In genomic region chr2:3731316-3732015, GRCm38 (mm10) we compare ENCODE assay signal across 11 mouse cellular contexts.
DNase-seq lines count a peak whose midpoint lies in the region; ATAC-seq and TF ChIP-seq lines count a peak whose summit lies in the region.
"Had no signal": no experiment of that assay in that cellular context is flagged by ENCODE, and none has a peak within 500 bp of the region (broad histone marks: within the 10 kb centered on the region; RNA-seq: fewer than 3 reads in every experiment).

No protein-coding gene starts in this region.

- ATAC-seq in hindbrain, embryonic 16.5 days, result peak; percentile 71; the same call in 1 of the 2 replicates
- no peak for ATAC-seq in hindbrain, embryonic 12.5 days (ENCODE audit: low FRiP score)
- ATAC-seq in liver, embryonic 12.5 days, result no peak

- DNase-seq in thymus, adult 2 months, result peak; percentile 40
- DNase-seq in thymus, postnatal 25 days, result no peak
- peak; percentile 45 for DNase-seq in thymus, postnatal 4 days
- DNase-seq in testis, postnatal 14 days (ENCODE audit: low spot score), result no peak
- DNase-seq in embryo, embryonic 9.5 days (ENCODE audit: extremely low spot score), result no peak
- DNase-seq: adrenal gland, postnatal 25 days had no signal

- TF ChIP-seq CTCF in thymus, adult 2 months (IDR thresholded peaks at IDR 0.05; ENCODE audit: borderline replicate concordance, control insufficient read depth, extremely low read depth, insufficient read depth, low read length, poor library complexity), result no peak

- no peak overlapping the region for H3K4me2 ChIP-seq in hindbrain, embryonic 16.5 days (ENCODE audit: low read length)
- no peak overlapping the region for H3K4me2 ChIP-seq in hindbrain, embryonic 12.5 days (replicated peaks)
- H3K4me2 ChIP-seq in liver, embryonic 12.5 days, result peak overlapping the region; percentile 50
- H3K4me2 ChIP-seq: embryonic facial prominence, embryonic 15.5 days had no signal

- no peaks in the 10 kb centered on the region for H3K27me3 ChIP-seq in hindbrain, embryonic 16.5 days (replicated peaks; ENCODE audit: control insufficient read depth, insufficient read depth, low read length)
- no peaks in the 10 kb centered on the region for H3K27me3 ChIP-seq in hindbrain, embryonic 12.5 days
- no peaks in the 10 kb centered on the region for H3K27me3 ChIP-seq in thymus, adult 2 months (ENCODE audit: control insufficient read depth, insufficient read depth, low read length)
- H3K27me3 ChIP-seq in liver, embryonic 12.5 days (replicated peaks), result no peaks in the 10 kb centered on the region
- H3K27me3 ChIP-seq: embryonic facial prominence, embryonic 15.5 days had no signal

- TF ChIP-seq POLR2A in thymus, adult 2 months (IDR thresholded peaks at IDR 0.05; ENCODE audit: control insufficient read depth, extremely low read depth, insufficient read depth, low read length, poor library complexity), result no peak

- 81% methylated on average over 14 of the region's 14 CpGs for WGBS in hindbrain, embryonic 16.5 days
- 93% methylated on average over 14 of the region's 14 CpGs for WGBS in hindbrain, embryonic 12.5 days
- 5% methylated on average over 14 of the region's 14 CpGs for WGBS in thymus, adult 2 months
- 59% methylated on average over 14 of the region's 14 CpGs for WGBS in liver, embryonic 12.5 days (ENCODE audit: insufficient replicate concordance)

- H3K9ac ChIP-seq in hindbrain, embryonic 16.5 days (ENCODE audit: low read depth, low read length), result no peak overlapping the region
- H3K9ac ChIP-seq in hindbrain, embryonic 12.5 days, result no peak overlapping the region
- 0 out of 2 replicates have a peak overlapping the region, but pooled peaks have one; percentile 5 for H3K9ac ChIP-seq in liver, embryonic 12.5 days
- H3K9ac ChIP-seq: embryonic facial prominence, embryonic 15.5 days had no signal

- no peaks in the 10 kb centered on the region for H3K36me3 ChIP-seq in hindbrain, embryonic 16.5 days (ENCODE audit: control insufficient read depth, insufficient read depth, low read length)
- no peaks in the 10 kb centered on the region for H3K36me3 ChIP-seq in hindbrain, embryonic 12.5 days
- no peaks in the 10 kb centered on the region for H3K36me3 ChIP-seq in thymus, adult 2 months (ENCODE audit: control insufficient read depth, insufficient read depth, low read length)
- no peaks in the 10 kb centered on the region for H3K36me3 ChIP-seq in liver, embryonic 12.5 days
- H3K36me3 ChIP-seq: embryonic facial prominence, embryonic 15.5 days had no signal

- no peak overlapping the region for H3K27ac ChIP-seq in hindbrain, embryonic 16.5 days (ENCODE audit: low read depth, low read length)
- no peak overlapping the region for H3K27ac ChIP-seq in hindbrain, embryonic 12.5 days
- H3K27ac ChIP-seq in thymus, adult 2 months (ENCODE audit: control insufficient read depth, insufficient read depth, low read length), result peak overlapping the region; percentile 66
- H3K27ac ChIP-seq in liver, embryonic 12.5 days, result no peak overlapping the region
- H3K27ac ChIP-seq: embryonic facial prominence, embryonic 15.5 days had no signal

- H3K4me3 ChIP-seq in hindbrain, embryonic 16.5 days (ENCODE audit: low read length), result no peak overlapping the region
- H3K4me3 ChIP-seq in hindbrain, embryonic 12.5 days, result no peak overlapping the region
- H3K4me3 ChIP-seq in thymus, adult 2 months (ENCODE audit: control insufficient read depth, insufficient read depth, low read length), result no peak overlapping the region
- H3K4me3 ChIP-seq in liver, embryonic 12.5 days, result no peak overlapping the region
- H3K4me3 ChIP-seq: embryonic facial prominence, embryonic 15.5 days had no signal

- H3K9me3 ChIP-seq in hindbrain, embryonic 16.5 days (ENCODE audit: control insufficient read depth, low read length), result no peaks in the 10 kb centered on the region
- no peaks in the 10 kb centered on the region for H3K9me3 ChIP-seq in hindbrain, embryonic 12.5 days (replicated peaks)
- H3K9me3 ChIP-seq in liver, embryonic 12.5 days (replicated peaks), result no peaks in the 10 kb centered on the region
- H3K9me3 ChIP-seq: embryonic facial prominence, embryonic 15.5 days; G1E had no signal

- H3K4me1 ChIP-seq in hindbrain, embryonic 16.5 days (ENCODE audit: control insufficient read depth, insufficient read depth, low read depth, low read length), result peaks cover 2% of the 10 kb centered on the region
- H3K4me1 ChIP-seq in hindbrain, embryonic 12.5 days, result peaks cover 28% of the 10 kb centered on the region
- H3K4me1 ChIP-seq in thymus, adult 2 months (replicated peaks; ENCODE audit: control insufficient read depth, insufficient read depth, low read length), result peaks cover 49% of the 10 kb centered on the region
- H3K4me1 ChIP-seq in liver, embryonic 12.5 days, result peaks cover 46% of the 10 kb centered on the region

Comparison
In these comparisons a context has a peak if more than half of its experiments do, and no peak if none do; other contexts are left out.
1. DNase-seq: peak in thymus, adult 2 months (single experiment) and thymus, postnatal 4 days (single experiment); none in thymus, postnatal 25 days (single experiment), testis, postnatal 14 days (single experiment) and embryo, embryonic 9.5 days (single experiment).